ENCODE assay signal across 8 mouse cellular contexts in the genomic region with DNA sequence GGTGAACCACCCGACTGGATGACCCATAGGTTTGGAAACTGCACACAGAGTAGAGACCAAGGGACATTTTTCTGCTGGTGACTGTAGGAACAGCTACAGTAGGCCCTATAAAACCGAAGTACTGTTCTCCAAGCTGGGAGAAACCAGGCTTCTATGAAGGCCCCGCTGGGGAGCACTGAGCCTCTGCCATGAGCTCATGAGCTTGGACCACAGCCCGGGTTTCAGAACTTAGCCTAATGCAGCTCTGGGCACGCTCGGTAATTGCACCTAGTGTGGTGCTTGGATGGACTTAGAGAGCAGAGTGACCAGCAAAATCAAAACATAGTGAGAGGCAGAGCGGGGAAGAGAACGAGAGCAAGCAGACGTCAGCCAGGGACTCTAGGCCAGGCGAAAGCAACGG.
DNase-seq lines count a peak whose midpoint lies in the region; ATAC-seq lines count a peak whose summit lies in the region.

No protein-coding gene starts in this region.

- peak; percentile 49 for DNase-seq in left cerebral cortex, adult 11 months (ENCODE audit: low spot score)
- DNase-seq in left cerebral cortex, postnatal 36 days (ENCODE audit: low spot score in 2 of 2) = no peak
- DNase-seq in cerebellum, adult 11-12 months = peak; percentile 92
- DNase-seq in gastrocnemius, postnatal 10 days = peak; percentile 70
- DNase-seq in kidney, postnatal 10 days = peak; percentile 47
- DNase-seq in lung, postnatal 4 days = peak; percentile 45 to 56
- no peak for DNase-seq in spleen, adult 12 weeks (ENCODE audit: low spot score)

- intact Hi-C loops in left cerebral cortex, postnatal 36 days (cut with DNase I) = loop anchor here (5.0 kb wide), 2 partner anchors 45 to 135 kb away; no protein-coding TSS in a partner anchor

- no peak for ATAC-seq in CD4-positive, CD25-positive, alpha-beta regulatory T cell, adult 4 months

Comparison
In these comparisons a context has a peak if more than half of its experiments do, and no peak if none do; other contexts are left out.
1. DNase-seq: peak in left cerebral cortex, adult 11 months (single experiment), cerebellum, adult 11-12 months (single experiment), gastrocnemius, postnatal 10 days (single experiment), kidney, postnatal 10 days (single experiment) and lung, postnatal 4 days (2 of 2); none in left cerebral cortex, postnatal 36 days (0 of 2) and spleen, adult 12 weeks (single experiment).